ENCODE assay signal across 8 mouse cellular contexts in genomic region chr15:99420521-99421014, GRCm38 (mm10). TPM values are rescaled to one million over a fixed set of nuclear protein-coding genes. Genes with fewer than 3 reads are reported as not detected.
DNase-seq lines count a peak whose midpoint lies in the region; ATAC-seq and TF ChIP-seq lines count a peak whose summit lies in the region.

No protein-coding gene starts in this region.

- peak; percentile 74 for ATAC-seq in lung, embryonic 15.5 days (ENCODE audit: borderline replicate concordance, extremely low read depth, low FRiP score, low TSS enrichment)

- no peaks in the 10 kb centered on the region for H3K36me3 ChIP-seq in kidney, adult 2 months (ENCODE audit: control insufficient read depth, insufficient read depth, low read length)
- peaks cover 20% of the 10 kb centered on the region for H3K36me3 ChIP-seq in lung, embryonic 15.5 days

- no peak for TF ChIP-seq POLR2A in kidney, adult 2 months (IDR thresholded peaks at IDR 0.05; ENCODE audit: low read depth, low read length)

- peak; percentile 38 for DNase-seq in layer of hippocampus, adult 9-11 months
- no peak for DNase-seq in layer of hippocampus, postnatal 25 days (ENCODE audit: extremely low spot score in 1 of 2, low spot score in 1 of 2)
- DNase-seq in embryo, embryonic 11 days: peak; percentile 91
- peak; percentile 89 for DNase-seq in heart, adult 18-20 months
- DNase-seq in kidney, adult 2 months: peak; percentile 78
- peak; percentile 70 for DNase-seq in retina, embryonic 14.5 days (ENCODE audit: low spot score)
- DNase-seq in frontal cortex, postnatal 36 days (ENCODE audit: low spot score in 2 of 2): no peak

- H3K27me3 ChIP-seq in kidney, adult 2 months (replicated peaks; ENCODE audit: control insufficient read depth, insufficient read depth, low read length): no peaks in the 10 kb centered on the region
- H3K27me3 ChIP-seq in lung, embryonic 15.5 days: no peaks in the 10 kb centered on the region

- 15% methylated on average over 12 of the region's 12 CpGs for WGBS in kidney, adult 2 months
- 2% methylated on average over 12 of the region's 12 CpGs for WGBS in lung, embryonic 15.5 days

- H3K9ac ChIP-seq in lung, embryonic 15.5 days: peak overlapping the region; percentile 20; the same call in 1 of the 2 replicates

- no peaks in the 10 kb centered on the region for H3K9me3 ChIP-seq in lung, embryonic 15.5 days

- TF ChIP-seq CTCF in kidney, adult 2 months (conservative IDR thresholded peaks at IDR 0.05; ENCODE audit: insufficient read depth, insufficient read length, low read depth, low read length): no peak

- H3K4me2 ChIP-seq in lung, embryonic 15.5 days: peak overlapping the region; percentile 51

- no peak overlapping the region for H3K4me3 ChIP-seq in kidney, adult 2 months (ENCODE audit: insufficient read depth, low read depth, low read length)
- peak overlapping the region; percentile 15; the same call in 1 of the 2 replicates for H3K4me3 ChIP-seq in lung, embryonic 15.5 days

- peaks cover 6% of the 10 kb centered on the region; the same call in 1 of the 2 replicates for H3K4me1 ChIP-seq in kidney, adult 2 months (ENCODE audit: control insufficient read depth, insufficient read depth, low read length)
- peaks cover 47% of the 10 kb centered on the region for H3K4me1 ChIP-seq in lung, embryonic 15.5 days

- peak overlapping the region; percentile 90 for H3K27ac ChIP-seq in kidney, adult 2 months (ENCODE audit: insufficient read depth, low read depth, low read length)
- peak overlapping the region; percentile 98 for H3K27ac ChIP-seq in lung, embryonic 15.5 days

RNA-seq across cellular contexts. Expression of gene Tmbim6, which starts 27.9 kb away (rescaled TPM):
- 100 to 1,000 TPM; 359 to 369 TPM for total RNA-seq in layer of hippocampus, postnatal 25 days (2021)
- total RNA-seq in heart, adult 18-20 months (2021): 100 to 1,000 TPM; 225 to 256 TPM
- polyA plus RNA-seq in kidney, adult 2 months (2012; rRNA removed): 2,322 and 2,701 TPM in 2 replicates
- polyA plus RNA-seq in lung, embryonic 15.5 days (2015; fragmentation: Nextera tagmentation; extraction: Ambion mirVana): 382 and 427 TPM in 2 replicates

RNA-seq across cellular contexts. Expression of gene Nckap5l, which starts 37.0 kb away (rescaled TPM):
- 10 to 100 TPM; 18.4 to 26.0 TPM for total RNA-seq in layer of hippocampus, postnatal 25 days (2021)
- 1 to 10 TPM; 2.5 to 3.8 TPM for total RNA-seq in heart, adult 18-20 months (2021)
- polyA plus RNA-seq in kidney, adult 2 months (2012; rRNA removed): 3.1 and 3.9 TPM in 2 replicates
- 8.7 and 11.6 TPM in 2 replicates for polyA plus RNA-seq in lung, embryonic 15.5 days (2015; fragmentation: Nextera tagmentation; extraction: Ambion mirVana)

RNA-seq across cellular contexts. Expression of gene Fmnl3, which starts 50.3 kb away (rescaled TPM):
- total RNA-seq in layer of hippocampus, postnatal 25 days (2021): 10 to 100 TPM in 1 of 2 experiments, 1 to 10 TPM in 1; 9.3 to 11.3 TPM
- 10 to 100 TPM; 13.4 to 14.8 TPM for total RNA-seq in heart, adult 18-20 months (2021)
- 26.8 and 26.9 TPM in 2 replicates for polyA plus RNA-seq in kidney, adult 2 months (2012; rRNA removed)
- 34.5 and 34.9 TPM in 2 replicates for polyA plus RNA-seq in lung, embryonic 15.5 days (2015; fragmentation: Nextera tagmentation; extraction: Ambion mirVana)

RNA-seq across cellular contexts. Expression of gene Bcdin3d, which starts 54.0 kb away (rescaled TPM):
- 1 to 10 TPM; 5.0 to 5.3 TPM for total RNA-seq in layer of hippocampus, postnatal 25 days (2021)
- total RNA-seq in heart, adult 18-20 months (2021): 1 to 10 TPM; 3.7 to 3.9 TPM
- polyA plus RNA-seq in kidney, adult 2 months (2012; rRNA removed): 5.8 and 7.0 TPM in 2 replicates
- 15.0 and 16.1 TPM in 2 replicates for polyA plus RNA-seq in lung, embryonic 15.5 days (2015; fragmentation: Nextera tagmentation; extraction: Ambion mirVana)

Comparison
In these comparisons a context has a peak if more than half of its experiments do, and no peak if none do; other contexts are left out.
1. DNase-seq: peak in layer of hippocampus, adult 9-11 months (single experiment), embryo, embryonic 11 days (single experiment), heart, adult 18-20 months (2 of 2), kidney, adult 2 months (single experiment) and retina, embryonic 14.5 days (single experiment); none in layer of hippocampus, postnatal 25 days (0 of 2) and frontal cortex, postnatal 36 days (0 of 2).
2. RNA of gene Nckap5l, which starts 37.0 kb away (total RNA-seq): 18.4 to 26.0 TPM in layer of hippocampus, postnatal 25 days; 2.5 to 3.8 TPM in heart, adult 18-20 months; every median in the first group is over 4 times any median in the second.